Comparison of ENCODE assay signal across 26 mouse cellular contexts in genomic region chr4:98089985-98090384, GRCm38 (mm10).
A peak's percentile ranks its signal among the peaks of the same experiment; 100 is the strongest.
DNase-seq lines count a peak whose midpoint lies in the region; ATAC-seq and TF ChIP-seq lines count a peak whose summit lies in the region.
"Had no signal": no experiment of that assay in that cellular context is flagged by ENCODE, and none has a peak within 500 bp of the region (broad histone marks: within the 10 kb centered on the region; RNA-seq: fewer than 3 reads in every experiment).

No protein-coding gene starts in this region.

- TF ChIP-seq EP300 in heart, adult 2 months (IDR thresholded peaks at IDR 0.05; ENCODE audit: insufficient read depth, low read depth, low read length) = no peak
- no peak for TF ChIP-seq EP300 in heart, postnatal 0 days (IDR thresholded peaks at IDR 0.05; ENCODE audit: low read depth)

- no peak overlapping the region for H3K9ac ChIP-seq in heart, adult 2 months (ENCODE audit: low read depth, low read length)
- H3K9ac ChIP-seq in heart, postnatal 0 days (replicated peaks; ENCODE audit: low read depth, low read length) = no peak overlapping the region
- H3K9ac ChIP-seq: embryonic facial prominence, embryonic 15.5 days; forebrain, postnatal 0 days; hindbrain, embryonic 15.5 days; intestine, embryonic 15.5 days; kidney, embryonic 15.5 days; liver, embryonic 13.5 days; midbrain, embryonic 12.5 days had no signal

- TF ChIP-seq POLR2A in heart, adult 2 months (IDR thresholded peaks at IDR 0.05; ENCODE audit: insufficient read depth, low read depth, low read length) = no peak

- peaks cover 35% of the 10 kb centered on the region for H3K4me1 ChIP-seq in heart, adult 2 months (ENCODE audit: control insufficient read depth, insufficient read depth, low read length)
- peaks cover 49% of the 10 kb centered on the region for H3K4me1 ChIP-seq in heart, postnatal 0 days (ENCODE audit: control insufficient read depth, insufficient read depth)
- H3K4me1 ChIP-seq in brown adipose tissue, adult 24 weeks (ENCODE audit: control insufficient read depth, insufficient read depth, insufficient read length, low read length) = peaks cover 54% of the 10 kb centered on the region

- H3K27me3 ChIP-seq in heart, adult 2 months (ENCODE audit: control insufficient read depth, insufficient read depth, low read length) = no peaks in the 10 kb centered on the region
- no peaks in the 10 kb centered on the region for H3K27me3 ChIP-seq in heart, postnatal 0 days (ENCODE audit: control insufficient read depth, insufficient read depth, low read length)
- H3K27me3 ChIP-seq: CH12.LX; embryonic facial prominence, embryonic 15.5 days; hindbrain, embryonic 15.5 days; intestine, embryonic 15.5 days; kidney, embryonic 15.5 days had no signal

- H3K79me2 ChIP-seq in heart, adult 2 months (replicated peaks; ENCODE audit: control insufficient read depth, insufficient read depth, low read length) = no peaks in the 10 kb centered on the region

- H3K36me3 ChIP-seq in heart, adult 2 months (ENCODE audit: control insufficient read depth, insufficient read depth, low read length) = peaks cover 18% of the 10 kb centered on the region
- 0 out of 2 replicates have a peak, but pooled peaks cover 9% of the 10 kb centered on the region for H3K36me3 ChIP-seq in heart, postnatal 0 days (replicated peaks; ENCODE audit: control insufficient read depth, insufficient read depth, low read length)
- H3K36me3 ChIP-seq: embryonic facial prominence, embryonic 15.5 days; forebrain, embryonic 10.5 days; hindbrain, embryonic 15.5 days; intestine, embryonic 15.5 days; kidney, embryonic 15.5 days; limb, embryonic 10.5 days; liver, embryonic 13.5 days; midbrain, embryonic 12.5 days had no signal

- no peak for TF ChIP-seq CTCF in heart, adult 2 months (IDR thresholded peaks at IDR 0.05)
- no peak for TF ChIP-seq CTCF in heart, postnatal 0 days (IDR thresholded peaks at IDR 0.05; ENCODE audit: low read depth)

- no peak for DNase-seq in heart, adult 2 months
- DNase-seq in heart, postnatal 25 days (ENCODE audit: low spot score) = no peak
- no peak for DNase-seq in heart, postnatal 0 days (ENCODE audit: low spot score)
- no peak for DNase-seq in heart, adult 9 months (ENCODE audit: low spot score in 2 of 2)
- DNase-seq in lung, postnatal 36 days = peak; percentile 65
- DNase-seq in spleen, postnatal 10 days (ENCODE audit: low spot score in 2 of 2) = no peak
- DNase-seq: adrenal gland, postnatal 25 days; cerebellum, adult 11-12 months; cerebellum, postnatal 14 days; embryo, embryonic 11 days; forebrain, postnatal 0 days; kidney, postnatal 4 days; layer of hippocampus, adult 9-11 months; liver, embryonic 13.5 days; right cerebral cortex, adult 18-20 months; thymus, postnatal 25 days had no signal

- ATAC-seq in heart, postnatal 0 days (ENCODE audit: insufficient read depth, low read depth) = no peak
- ATAC-seq: forebrain, postnatal 0 days; intestine, embryonic 15.5 days had no signal

- intact Hi-C loops in heart, adult 2 months (cut with DNase I) = loop anchor here (5.0 kb wide), 1 partner anchor 38 kb away; no protein-coding TSS in a partner anchor
- intact Hi-C loops in heart, postnatal 25 days (cut with DNase I) = loop anchor here (2.0 to 5.0 kb wide), 3 partner anchors 17 to 168 kb away; no protein-coding TSS in a partner anchor

- H3K27ac ChIP-seq in heart, adult 2 months = peak overlapping the region; percentile 73
- H3K27ac ChIP-seq in heart, postnatal 0 days (ENCODE audit: low read depth) = peak overlapping the region; percentile 84; the same call in 1 of the 2 replicates
- peak overlapping the region; percentile 92 for H3K27ac ChIP-seq in brown adipose tissue, adult 24 weeks (replicated peaks; ENCODE audit: low read depth, low read length)
- H3K27ac ChIP-seq: embryonic facial prominence, embryonic 15.5 days; forebrain, embryonic 10.5 days; hindbrain, embryonic 15.5 days; intestine, embryonic 15.5 days; kidney, embryonic 15.5 days; left cerebral cortex, adult 2 months; limb, embryonic 10.5 days; liver, embryonic 13.5 days; midbrain, embryonic 12.5 days had no signal

- H3K4me3 ChIP-seq in heart, adult 2 months = no peak overlapping the region
- no peak overlapping the region for H3K4me3 ChIP-seq in heart, postnatal 0 days (ENCODE audit: low read depth, low read length)
- no peak overlapping the region for H3K4me3 ChIP-seq in brown adipose tissue, adult 24 weeks (ENCODE audit: insufficient read depth, low read depth, low read length)
- H3K4me3 ChIP-seq: embryonic facial prominence, embryonic 15.5 days; forebrain, embryonic 10.5 days; hindbrain, embryonic 15.5 days; intestine, embryonic 15.5 days; kidney, embryonic 15.5 days; left cerebral cortex, adult 2 months; limb, embryonic 10.5 days; liver, embryonic 13.5 days; midbrain, embryonic 12.5 days had no signal

- no peaks in the 10 kb centered on the region for H3K9me3 ChIP-seq in heart, postnatal 0 days (replicated peaks; ENCODE audit: control insufficient read depth, low read length)
- H3K9me3 ChIP-seq: embryonic facial prominence, embryonic 15.5 days; forebrain, embryonic 10.5 days; hindbrain, embryonic 15.5 days; intestine, embryonic 15.5 days; kidney, embryonic 15.5 days; limb, embryonic 10.5 days; liver, embryonic 13.5 days; midbrain, embryonic 12.5 days had no signal

- no peak overlapping the region for H3K4me2 ChIP-seq in heart, postnatal 0 days (ENCODE audit: low read depth, low read length)
- H3K4me2 ChIP-seq: embryonic facial prominence, embryonic 15.5 days; hindbrain, embryonic 15.5 days; intestine, embryonic 15.5 days; kidney, embryonic 15.5 days; liver, embryonic 13.5 days; midbrain, embryonic 12.5 days had no signal

- WGBS in heart, adult 2 months = 46% methylated on average over 6 of the region's 6 CpGs
- WGBS in heart, postnatal 0 days = 28% methylated on average over 6 of the region's 6 CpGs
